Mouse (Mus musculus): ENCODE data around the gene Gm49673. TPM values are rescaled to one million over a fixed set of nuclear protein-coding genes. Genes with fewer than 3 reads are reported as not detected.

Gene Gm49673
- not detected for polyA plus RNA-seq (2015; fragmentation: Illumina TruSeq; extraction: RNeasy Lipid Tissue Mini Kit (QIAGEN cat#74804); ENCODE audit: insufficient read depth, low read depth, low replicate concordance)

GRCm38 (mm10) chr17:8147439-8148316 lies at the start of gene Gm49673, which contains the start of gene Rnaset2a:
TSS of gene Gm49673 (minus strand) at chr17:8147788.
TSS of gene Rnaset2a (minus strand) at chr17:8148097.

GRCm38 (mm10) chr17:8164701-8165607 lies 17.4 kb upstream of the Gm49673 start, which contains the start of gene Fgfr1op:
TSS of gene Fgfr1op (plus strand) at chr17:8165501.

Other genes with a start within 250 kb of the Gm49673 start
- 1.0 TPM for gene Tagap, start 221.8 kb downstream of the Gm49673 start, polyA plus RNA-seq (2015; fragmentation: Illumina TruSeq; extraction: RNeasy Lipid Tissue Mini Kit (QIAGEN cat#74804); ENCODE audit: insufficient read depth, low read depth, low replicate concordance)
- gene Rsph3a, start 202.2 kb downstream of the Gm49673 start, polyA plus RNA-seq (2015; fragmentation: Illumina TruSeq; extraction: RNeasy Lipid Tissue Mini Kit (QIAGEN cat#74804); ENCODE audit: insufficient read depth, low read depth, low replicate concordance), result 13.2 TPM
- 9.3 TPM for gene Rnaset2a, start 309 bp upstream of the Gm49673 start, polyA plus RNA-seq (2015; fragmentation: Illumina TruSeq; extraction: RNeasy Lipid Tissue Mini Kit (QIAGEN cat#74804); ENCODE audit: insufficient read depth, low read depth, low replicate concordance)
- 4.9 TPM for gene Fgfr1op, start 17.7 kb upstream of the Gm49673 start, polyA plus RNA-seq (2015; fragmentation: Illumina TruSeq; extraction: RNeasy Lipid Tissue Mini Kit (QIAGEN cat#74804); ENCODE audit: insufficient read depth, low read depth, low replicate concordance)
- not detected for gene Ccr6, start 88.3 kb upstream of the Gm49673 start, polyA plus RNA-seq (2015; fragmentation: Illumina TruSeq; extraction: RNeasy Lipid Tissue Mini Kit (QIAGEN cat#74804); ENCODE audit: insufficient read depth, low read depth, low replicate concordance)
- gene Mpc1, start 135.1 kb upstream of the Gm49673 start, polyA plus RNA-seq (2015; fragmentation: Illumina TruSeq; extraction: RNeasy Lipid Tissue Mini Kit (QIAGEN cat#74804); ENCODE audit: insufficient read depth, low read depth, low replicate concordance), result 28.0 TPM
- 15.8 TPM for gene Sft2d1, start 163.3 kb upstream of the Gm49673 start, polyA plus RNA-seq (2015; fragmentation: Illumina TruSeq; extraction: RNeasy Lipid Tissue Mini Kit (QIAGEN cat#74804); ENCODE audit: insufficient read depth, low read depth, low replicate concordance)
- not detected for gene Prr18, start 189.7 kb upstream of the Gm49673 start, polyA plus RNA-seq (2015; fragmentation: Illumina TruSeq; extraction: RNeasy Lipid Tissue Mini Kit (QIAGEN cat#74804); ENCODE audit: insufficient read depth, low read depth, low replicate concordance)
- 1.6 TPM for gene T2, start 208.2 kb upstream of the Gm49673 start, polyA plus RNA-seq (2015; fragmentation: Illumina TruSeq; extraction: RNeasy Lipid Tissue Mini Kit (QIAGEN cat#74804); ENCODE audit: insufficient read depth, low read depth, low replicate concordance)

Data from pancreas, adult 10 weeks (tissue).